Mouse (Mus musculus): ENCODE results near the gene Ltbp1. TPM values are rescaled to one million over a fixed set of nuclear protein-coding genes. Genes with fewer than 3 reads are reported as not detected.
"Not testable (repeated sequence)": the region's sequence is repeated elsewhere in the genome, so short reads cannot be mapped to it uniquely, and the experiment has no call there.

Gene Ltbp1
- polyA plus RNA-seq, 1 experiment from 2014 or later, result 40.2 TPM

DNA sequence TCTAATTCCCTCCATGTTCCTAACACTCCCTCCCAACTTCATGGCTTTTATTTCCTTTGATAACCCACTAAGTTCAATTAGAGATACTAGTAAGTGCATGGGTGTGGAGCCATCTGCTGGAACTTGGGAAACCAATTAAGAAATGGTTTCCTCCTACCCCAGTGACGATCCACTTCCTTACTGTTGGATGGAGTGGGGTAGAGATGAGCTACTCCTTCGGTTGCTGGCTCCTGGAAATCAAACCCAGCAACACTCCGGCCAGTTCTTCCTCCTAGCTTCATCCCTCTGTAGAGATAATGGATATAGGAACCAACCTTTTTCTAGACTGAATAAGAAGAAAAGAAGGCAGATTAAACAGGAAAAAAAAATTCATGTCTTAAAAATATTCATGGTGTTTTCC is 113.5 kb downstream of the Ltbp1 start:
- Histone ChIP-seq H3K4me3 (ENCODE audit: low read length) (no peak overlapping the region), H3K9ac (replicated peaks; ENCODE audit: low read length) (no peak overlapping the region), H3K27me3 (ENCODE audit: insufficient read depth, low read length) (no peaks in the 10 kb centered on the region), H3K4me2 (replicated peaks; ENCODE audit: low read depth, low read length) (no peak overlapping the region), H3K4me1 (ENCODE audit: insufficient read depth, low read length) (peaks cover 26% of the 10 kb centered on the region), H3K36me3 (ENCODE audit: insufficient read depth, low read length) (no peaks in the 10 kb centered on the region), H3K9me3 (ENCODE audit: low read length) (no peaks in the 10 kb centered on the region), H3K27ac (ENCODE audit: low read length) (no peak overlapping the region)
- WGBS, result 70% methylated on average over 3 of the region's 3 CpGs
- ATAC-seq (ENCODE audit: low FRiP score, low TSS enrichment), result no peak

DNA sequence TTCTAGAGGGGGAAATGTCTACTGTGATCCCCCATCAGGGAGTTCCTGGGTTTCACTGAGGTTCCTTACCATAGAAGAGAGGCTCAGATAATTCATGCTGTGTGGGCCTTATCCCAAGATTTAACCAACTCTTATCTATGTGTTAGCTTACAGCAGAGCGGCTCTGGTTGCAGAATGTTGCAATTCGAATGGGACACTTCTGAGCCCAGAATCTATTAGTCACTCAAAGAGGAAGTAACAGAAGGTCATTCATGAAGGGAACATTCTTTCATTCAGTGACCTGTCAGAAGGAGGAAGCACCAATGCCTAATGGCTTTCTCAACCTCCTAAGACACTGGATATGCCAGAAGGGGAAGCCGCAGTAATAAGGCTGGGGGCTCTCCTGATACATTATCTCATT is 114.1 kb downstream of the Ltbp1 start:
- H3K27ac ChIP-seq (ENCODE audit: low read length), result peak overlapping the region; percentile 35; the same call in 1 of the 2 replicates
- H3K9ac ChIP-seq (replicated peaks; ENCODE audit: low read length), result no peak overlapping the region
- 42% methylated on average over 3 of the region's 3 CpGs for WGBS
- no peak overlapping the region for H3K4me3 ChIP-seq (ENCODE audit: low read length)
- H3K27me3 ChIP-seq (ENCODE audit: insufficient read depth, low read length), result no peaks in the 10 kb centered on the region
- ATAC-seq (ENCODE audit: low FRiP score, low TSS enrichment), result no peak
- no peak overlapping the region for H3K4me2 ChIP-seq (replicated peaks; ENCODE audit: low read depth, low read length)
- H3K4me1 ChIP-seq (ENCODE audit: insufficient read depth, low read length), result peaks cover 26% of the 10 kb centered on the region
- no peaks in the 10 kb centered on the region for H3K9me3 ChIP-seq (ENCODE audit: low read length)
- no peaks in the 10 kb centered on the region for H3K36me3 ChIP-seq (ENCODE audit: insufficient read depth, low read length)

DNA sequence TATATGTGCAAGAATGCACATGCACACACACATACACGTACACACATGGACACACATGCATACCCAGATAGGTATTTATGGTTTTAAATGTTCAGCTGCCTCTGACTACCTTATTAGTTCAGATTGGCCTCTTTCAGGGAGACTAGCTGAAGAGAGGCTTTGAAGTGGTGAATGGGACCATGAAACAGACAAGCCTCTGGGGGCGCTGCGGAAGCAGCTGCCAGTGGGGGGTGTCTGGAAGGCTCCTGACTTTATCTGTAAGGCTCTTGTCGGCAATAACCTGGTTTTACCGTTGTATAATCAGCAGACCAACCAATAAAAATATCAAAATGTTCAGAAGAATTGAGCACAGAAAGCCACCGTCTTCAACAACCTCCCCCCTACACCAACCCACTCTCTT is 114.7 kb downstream of the Ltbp1 start:
- Histone ChIP-seq H3K4me1 (ENCODE audit: insufficient read depth, low read length) (peaks cover 26% of the 10 kb centered on the region), H3K9me3 (ENCODE audit: low read length) (no peaks in the 10 kb centered on the region), H3K36me3 (ENCODE audit: insufficient read depth, low read length) (no peaks in the 10 kb centered on the region), H3K27me3 (ENCODE audit: insufficient read depth, low read length) (no peaks in the 10 kb centered on the region), H3K27ac (ENCODE audit: low read length) (peak overlapping the region; percentile 35; the same call in 1 of the 2 replicates), H3K9ac (replicated peaks; ENCODE audit: low read length) (no peak overlapping the region), H3K4me3 (ENCODE audit: low read length) (no peak overlapping the region), H3K4me2 (replicated peaks; ENCODE audit: low read depth, low read length) (no peak overlapping the region)
- WGBS, result 51% methylated on average over 6 of the region's 6 CpGs
- ATAC-seq (ENCODE audit: low FRiP score, low TSS enrichment), result no peak

DNA sequence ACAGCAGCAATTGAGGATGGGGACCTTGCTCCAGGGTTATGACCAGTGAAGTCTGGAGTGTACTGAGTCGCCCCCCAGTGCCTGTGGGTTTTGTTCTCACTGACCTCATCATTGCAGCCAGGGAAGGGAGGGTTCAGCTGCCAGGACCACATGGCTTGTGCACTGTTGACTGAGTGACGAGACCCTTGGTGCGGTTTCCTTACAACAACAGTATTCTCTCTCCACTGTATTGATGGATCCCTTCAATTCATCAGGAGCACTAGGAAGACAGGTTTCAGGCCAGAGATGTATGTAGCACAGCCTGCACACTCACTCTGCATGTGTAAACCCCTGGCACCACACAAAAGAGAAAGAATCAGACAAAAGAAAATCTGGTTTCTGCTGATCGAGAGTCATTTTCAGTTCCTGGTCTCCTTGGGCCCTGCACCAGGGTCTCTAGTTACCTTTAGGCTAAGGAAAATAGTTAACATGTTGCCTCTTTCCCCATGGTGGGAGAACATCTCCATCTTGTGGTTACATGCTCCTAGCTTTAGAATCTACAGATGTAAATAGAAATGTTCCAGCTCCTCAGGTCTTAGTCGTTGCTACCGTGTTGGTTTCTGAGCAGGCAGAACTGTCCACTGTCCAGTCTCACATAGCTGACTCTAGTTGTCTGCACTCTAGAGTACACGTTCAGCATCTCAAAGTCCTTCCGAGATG is 117.4 kb downstream of the Ltbp1 start:
- ATAC-seq (ENCODE audit: low FRiP score, low TSS enrichment), result peak; percentile 59; the same call in 1 of the 2 replicates
- Histone ChIP-seq H3K4me1 (ENCODE audit: insufficient read depth, low read length) (peaks cover 13% of the 10 kb centered on the region), H3K9ac (replicated peaks; ENCODE audit: low read length) (no peak overlapping the region), H3K4me3 (ENCODE audit: low read length) (no peak overlapping the region), H3K27me3 (ENCODE audit: insufficient read depth, low read length) (no peaks in the 10 kb centered on the region), H3K27ac (ENCODE audit: low read length) (no peak overlapping the region), H3K9me3 (ENCODE audit: low read length) (no peaks in the 10 kb centered on the region), H3K4me2 (replicated peaks; ENCODE audit: low read depth, low read length) (no peak overlapping the region), H3K36me3 (ENCODE audit: insufficient read depth, low read length) (no peaks in the 10 kb centered on the region)
- WGBS, result 62% methylated on average over 8 of the region's 8 CpGs

DNA sequence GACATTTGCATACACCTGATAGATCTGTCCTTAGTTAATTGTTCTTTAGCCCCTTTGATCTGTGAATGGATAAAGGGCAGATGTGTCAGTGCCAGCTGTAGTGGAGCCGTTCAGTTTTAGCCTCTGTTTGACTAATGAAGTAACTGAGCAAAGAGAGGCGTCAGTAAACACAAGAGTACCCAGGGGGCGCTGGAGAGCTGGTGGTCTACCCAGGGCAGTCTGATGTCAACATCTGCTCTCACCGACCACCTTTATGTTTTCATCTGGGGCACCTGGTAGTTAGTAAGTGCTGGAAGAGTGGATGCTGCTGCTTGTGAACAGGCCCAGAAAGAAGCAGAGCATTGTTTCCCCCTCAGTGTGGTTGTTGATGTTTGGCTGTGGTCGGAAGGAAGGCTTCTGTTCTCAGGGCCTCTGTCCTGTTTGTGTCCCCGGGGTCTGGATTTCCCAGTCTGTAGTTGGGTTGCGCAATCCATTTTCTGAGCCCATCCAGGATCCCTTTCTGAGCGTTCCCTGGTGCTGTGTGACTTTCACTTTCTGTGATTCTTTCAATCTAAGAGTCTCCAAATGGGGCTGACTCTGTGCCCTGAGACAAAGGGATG is 123.1 kb downstream of the Ltbp1 start:
- H3K9ac ChIP-seq (replicated peaks; ENCODE audit: low read length), result no peak overlapping the region
- no peak overlapping the region for H3K27ac ChIP-seq (ENCODE audit: low read length)
- 60% methylated on average over 8 of the region's 8 CpGs for whole genome bisulfite sequencing
- no peaks in the 10 kb centered on the region for H3K27me3 ChIP-seq (ENCODE audit: insufficient read depth, low read length)
- no peak overlapping the region for H3K4me2 ChIP-seq (replicated peaks; ENCODE audit: low read depth, low read length)
- H3K9me3 ChIP-seq (ENCODE audit: low read length), result no peaks in the 10 kb centered on the region
- no peaks in the 10 kb centered on the region for H3K4me1 ChIP-seq (ENCODE audit: insufficient read depth, low read length)
- no peak overlapping the region for H3K4me3 ChIP-seq (ENCODE audit: low read length)
- ATAC-seq (ENCODE audit: low FRiP score, low TSS enrichment), result no peak
- 0 out of 2 replicates have a peak, but pooled peaks cover 3% of the 10 kb centered on the region for H3K36me3 ChIP-seq (ENCODE audit: insufficient read depth, low read length)

DNA sequence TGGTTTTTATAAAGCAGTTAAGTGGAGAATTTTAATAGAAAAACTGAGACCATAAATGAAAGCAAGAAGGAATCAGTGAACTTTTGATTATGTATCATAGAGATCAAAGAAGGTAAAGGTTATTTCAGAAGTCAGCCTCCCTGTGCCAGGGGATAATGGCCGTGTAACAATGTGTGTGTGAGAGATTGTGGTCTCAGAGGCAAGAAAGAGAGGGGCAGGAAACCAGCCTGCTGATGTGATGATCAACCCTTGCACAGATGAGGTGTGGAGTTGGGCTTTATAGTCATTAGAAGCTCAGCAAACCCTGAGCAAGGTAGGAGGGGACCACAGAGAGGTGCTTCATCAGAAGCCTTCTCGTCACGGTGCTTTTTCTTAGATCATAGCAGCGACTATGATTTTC is 128.6 kb downstream of the Ltbp1 start:
- Histone ChIP-seq H3K9me3 (ENCODE audit: low read length) (no peaks in the 10 kb centered on the region), H3K4me2 (replicated peaks; ENCODE audit: low read depth, low read length) (no peak overlapping the region), H3K4me1 (ENCODE audit: insufficient read depth, low read length) (no peaks in the 10 kb centered on the region), H3K27ac (ENCODE audit: low read length) (no peak overlapping the region), H3K36me3 (ENCODE audit: insufficient read depth, low read length) (0 out of 2 replicates have a peak, but pooled peaks cover 3% of the 10 kb centered on the region), H3K9ac (replicated peaks; ENCODE audit: low read length) (no peak overlapping the region), H3K27me3 (ENCODE audit: insufficient read depth, low read length) (no peaks in the 10 kb centered on the region), H3K4me3 (ENCODE audit: low read length) (no peak overlapping the region)
- 88% methylated on average over 4 of the region's 4 CpGs for WGBS
- no peak for ATAC-seq (ENCODE audit: low FRiP score, low TSS enrichment)

DNA sequence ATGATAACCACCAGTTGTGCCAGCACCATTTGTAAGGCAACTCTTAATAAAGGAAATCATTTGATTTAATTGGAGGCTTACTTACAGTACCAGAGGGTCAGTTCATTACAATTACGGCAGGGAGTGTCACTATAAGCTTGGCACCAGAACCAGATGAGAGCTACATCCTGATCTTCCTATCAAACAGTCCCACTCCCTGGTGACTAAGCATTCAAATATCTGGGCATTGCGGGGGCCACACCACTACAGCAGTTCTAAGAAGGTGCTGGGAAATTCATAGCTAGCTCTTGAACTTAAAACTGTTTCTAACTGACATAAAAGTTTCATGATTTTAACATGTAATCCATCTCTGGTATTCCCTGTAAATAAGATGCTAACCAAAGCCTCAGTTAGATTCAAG is 134.4 kb downstream of the Ltbp1 start:
- ATAC-seq (ENCODE audit: low FRiP score, low TSS enrichment), result no peak
- Histone ChIP-seq H3K9me3 (ENCODE audit: low read length) (no peaks in the 10 kb centered on the region), H3K4me2 (replicated peaks; ENCODE audit: low read depth, low read length) (no peak overlapping the region), H3K27ac (ENCODE audit: low read length) (no peak overlapping the region), H3K9ac (replicated peaks; ENCODE audit: low read length) (no peak overlapping the region), H3K36me3 (ENCODE audit: insufficient read depth, low read length) (no peaks in the 10 kb centered on the region), H3K4me3 (ENCODE audit: low read length) (no peak overlapping the region), H3K27me3 (ENCODE audit: insufficient read depth, low read length) (no peaks in the 10 kb centered on the region), H3K4me1 (ENCODE audit: insufficient read depth, low read length) (no peaks in the 10 kb centered on the region)
- 93% methylated on average over 2 of the region's 2 CpGs for WGBS

DNA sequence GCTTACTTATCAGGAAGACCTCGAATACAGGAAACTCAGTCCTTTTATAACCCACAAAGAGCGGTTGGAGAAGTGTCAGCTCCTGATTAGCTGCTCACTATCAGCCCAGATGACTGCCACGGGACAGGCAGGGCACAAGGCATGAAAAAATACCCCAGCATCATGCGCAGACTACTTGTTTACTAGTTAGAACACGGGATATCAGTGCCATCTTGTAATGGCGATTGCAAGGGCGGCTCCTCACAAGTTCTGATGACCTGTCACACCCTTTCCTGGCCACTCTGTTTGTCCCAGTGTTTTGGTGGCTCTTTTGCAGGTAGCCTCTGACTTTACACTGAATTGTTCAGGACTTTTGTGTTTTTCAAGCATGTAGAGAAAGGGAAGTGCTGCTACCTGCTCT is 137.5 kb downstream of the Ltbp1 start:
- H3K9ac ChIP-seq (replicated peaks; ENCODE audit: low read length); H3K4me3 ChIP-seq (ENCODE audit: low read length); H3K36me3 ChIP-seq (ENCODE audit: insufficient read depth, low read length); H3K4me1 ChIP-seq (ENCODE audit: insufficient read depth, low read length); H3K4me2 ChIP-seq (replicated peaks; ENCODE audit: low read depth, low read length); H3K9me3 ChIP-seq (ENCODE audit: low read length); H3K27me3 ChIP-seq (ENCODE audit: insufficient read depth, low read length); H3K27ac ChIP-seq (ENCODE audit: low read length); ATAC-seq (ENCODE audit: low FRiP score, low TSS enrichment): not testable (repeated sequence)
- WGBS, result 84% methylated on average over 7 of the region's 7 CpGs

DNA sequence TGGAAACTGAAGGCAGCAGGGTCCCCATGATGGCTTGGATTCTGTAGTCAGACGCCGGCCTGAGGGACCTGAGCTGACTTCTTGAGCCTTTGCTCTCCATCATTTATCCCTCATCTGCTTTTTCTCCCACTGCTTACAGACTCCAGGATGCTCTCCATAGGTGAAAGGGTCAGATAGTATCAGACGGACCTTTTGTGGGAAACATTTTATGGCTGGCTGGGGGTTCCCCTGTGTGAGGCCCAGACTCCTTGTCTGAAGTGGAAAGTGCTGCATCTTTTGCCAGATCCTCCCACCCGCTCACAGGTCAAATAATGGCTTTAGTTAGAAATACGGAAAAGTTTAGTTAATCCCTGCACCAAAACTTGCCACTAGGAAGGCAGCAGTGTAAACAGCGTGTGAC is 138.6 kb downstream of the Ltbp1 start:
- H3K9ac ChIP-seq (replicated peaks; ENCODE audit: low read length), result no peak overlapping the region
- H3K4me2 ChIP-seq (replicated peaks; ENCODE audit: low read depth, low read length), result no peak overlapping the region
- no peaks in the 10 kb centered on the region for H3K27me3 ChIP-seq (ENCODE audit: insufficient read depth, low read length)
- no peak for ATAC-seq (ENCODE audit: low FRiP score, low TSS enrichment)
- H3K4me1 ChIP-seq (ENCODE audit: insufficient read depth, low read length), result no peaks in the 10 kb centered on the region
- 58% methylated on average over 6 of the region's 6 CpGs for WGBS
- H3K27ac ChIP-seq (ENCODE audit: low read length), result no peak overlapping the region
- no peaks in the 10 kb centered on the region for H3K36me3 ChIP-seq (ENCODE audit: insufficient read depth, low read length)
- no peak overlapping the region for H3K4me3 ChIP-seq (ENCODE audit: low read length)
- no peaks in the 10 kb centered on the region for H3K9me3 ChIP-seq (ENCODE audit: low read length)

DNA sequence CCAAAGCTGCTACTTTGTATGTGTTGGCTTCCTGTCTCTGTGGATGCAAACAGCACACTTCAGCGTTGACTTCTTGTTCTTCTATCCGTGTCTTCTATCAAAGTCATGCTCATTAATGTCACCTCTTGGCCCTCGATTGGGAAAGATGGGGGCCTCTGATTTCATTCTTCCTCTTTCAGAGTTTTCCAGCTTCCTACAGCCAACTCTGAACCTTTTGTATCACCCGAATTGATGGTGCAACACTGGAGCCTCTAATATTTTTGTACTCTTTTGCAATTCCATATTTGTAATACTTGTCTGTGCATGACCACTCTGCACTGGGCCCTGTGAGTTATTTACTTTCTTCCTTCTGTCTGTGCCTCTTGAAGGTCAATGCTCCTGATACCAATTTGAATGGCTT is 141.8 kb downstream of the Ltbp1 start:
- H3K9me3 ChIP-seq (ENCODE audit: low read length), result no peaks in the 10 kb centered on the region
- H3K36me3 ChIP-seq (ENCODE audit: insufficient read depth, low read length), result no peaks in the 10 kb centered on the region
- no peaks in the 10 kb centered on the region for H3K27me3 ChIP-seq (ENCODE audit: insufficient read depth, low read length)
- no peak overlapping the region for H3K27ac ChIP-seq (ENCODE audit: low read length)
- 89% methylated on average over 4 of the region's 4 CpGs for WGBS
- H3K4me1 ChIP-seq (ENCODE audit: insufficient read depth, low read length), result no peaks in the 10 kb centered on the region
- H3K4me3 ChIP-seq (ENCODE audit: low read length), result no peak overlapping the region
- no peak overlapping the region for H3K9ac ChIP-seq (replicated peaks; ENCODE audit: low read length)
- no peak overlapping the region for H3K4me2 ChIP-seq (replicated peaks; ENCODE audit: low read depth, low read length)
- ATAC-seq (ENCODE audit: low FRiP score, low TSS enrichment), result no peak

All from kidney, embryonic 16.5 days (tissue).